ENCODE assay signal across 13 mouse cellular contexts in genomic region chr19:32587727-32588126, GRCm38 (mm10).
"Had no signal": no experiment of that assay in that cellular context is flagged by ENCODE, and none has a peak within 500 bp of the region (broad histone marks: within the 10 kb centered on the region; RNA-seq: fewer than 3 reads in every experiment).

No protein-coding gene starts in this region.

- H3K4me1 ChIP-seq: liver, embryonic 15.5 days; midbrain, embryonic 13.5 days; neural tube, embryonic 15.5 days had no signal

- H3K36me3 ChIP-seq: liver, embryonic 15.5 days; midbrain, embryonic 13.5 days; neural tube, embryonic 15.5 days had no signal

- H3K27ac ChIP-seq: layer of hippocampus, adult 2 months; liver, embryonic 15.5 days; midbrain, embryonic 13.5 days; neural tube, embryonic 15.5 days; stomach, postnatal 0 days had no signal

- H3K9ac ChIP-seq: liver, embryonic 15.5 days; midbrain, embryonic 13.5 days; neural tube, embryonic 15.5 days had no signal

- H3K4me2 ChIP-seq: liver, embryonic 11.5 days; liver, embryonic 15.5 days; midbrain, embryonic 13.5 days; neural tube, embryonic 15.5 days had no signal

- H3K9me3 ChIP-seq: liver, embryonic 15.5 days; midbrain, embryonic 13.5 days; neural tube, embryonic 15.5 days had no signal

- H3K4me3 ChIP-seq: layer of hippocampus, adult 2 months; liver, embryonic 15.5 days; midbrain, embryonic 13.5 days; neural tube, embryonic 15.5 days had no signal

- DNase-seq: left cerebral cortex, postnatal 4 days; lung, adult 2 months; lung, postnatal 36 days; right cerebral cortex, adult 18-20 months; right cerebral cortex, postnatal 25 days had no signal

- H3K27me3 ChIP-seq: liver, embryonic 15.5 days; midbrain, embryonic 13.5 days; neural tube, embryonic 15.5 days had no signal

- ATAC-seq: intestine, postnatal 0 days; lung, postnatal 0 days; midbrain, embryonic 13.5 days had no signal
